Mouse (Mus musculus): ENCODE data around the gene Slitrk2. TPM values are rescaled to one million over a fixed set of nuclear protein-coding genes. Genes with fewer than 3 reads are reported as not detected.

The Slitrk2 gene
- 0.01 and 0.03 TPM in 2 replicates for polyA plus RNA-seq (2012; rRNA removed)

DNA sequence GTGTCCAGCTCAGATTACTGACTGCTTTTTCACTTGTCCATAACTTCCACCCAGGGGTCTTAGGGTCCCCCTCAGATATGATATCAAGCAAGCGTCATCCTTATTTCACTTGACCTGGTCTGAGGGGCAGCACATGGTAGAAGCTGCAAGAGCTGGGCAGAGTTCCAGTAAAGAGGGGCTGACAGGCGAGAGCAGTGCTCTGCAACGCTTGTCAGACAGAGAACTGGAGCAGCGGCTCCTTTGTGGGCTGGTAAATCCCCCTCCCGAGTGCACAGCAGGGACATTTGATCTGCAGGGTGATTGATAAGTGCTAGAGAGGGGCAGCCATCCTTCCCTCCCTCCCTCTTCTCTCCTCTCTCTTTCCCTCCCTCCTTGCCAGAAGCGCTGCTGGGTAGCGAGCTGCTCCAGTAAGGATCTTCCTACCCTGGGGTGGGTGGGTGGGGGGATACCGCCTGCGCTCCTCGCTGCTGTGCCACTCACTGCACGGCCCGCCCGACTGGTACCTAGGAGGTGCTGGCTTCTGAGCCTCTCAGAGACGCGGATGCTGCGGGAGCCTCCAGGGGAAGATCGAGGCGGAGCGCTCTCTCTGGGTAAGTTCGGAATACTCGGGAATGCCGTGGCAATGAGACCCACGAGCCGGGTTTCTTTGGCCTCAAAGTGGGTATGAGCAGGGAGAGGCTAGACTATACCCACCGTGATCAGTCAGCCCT lies at the start of gene Slitrk2:
Gene Slitrk2, plus strand, starts transcription at position 408 of the 710 bp plus-strand sequence.

Data from stomach, adult 2 months (tissue).